Mouse (Mus musculus) gastrocnemius, adult 8-10 months (tissue): ENCODE results near the gene Fyn. TPM values are rescaled to one million over a fixed set of nuclear protein-coding genes. Genes with fewer than 3 reads are reported as not detected.

Experiments used
- DNase-seq, 2 experiments: peaks; one replicate each; pipeline ENCODE4 v3.0.0; 2022; ENCODE audit warnings: low spot score in 2 of 2
- total RNA-seq, 4 experiments: library from RNA; stranded (reverse); gene quantifications; 2 replicates each; pipeline ENCODE4 v1.2.4; 2022

Gene Fyn
- total RNA-seq, 4 experiments from 2014 or later = 2.8 to 7.3 (median 5.7) TPM

DNA sequence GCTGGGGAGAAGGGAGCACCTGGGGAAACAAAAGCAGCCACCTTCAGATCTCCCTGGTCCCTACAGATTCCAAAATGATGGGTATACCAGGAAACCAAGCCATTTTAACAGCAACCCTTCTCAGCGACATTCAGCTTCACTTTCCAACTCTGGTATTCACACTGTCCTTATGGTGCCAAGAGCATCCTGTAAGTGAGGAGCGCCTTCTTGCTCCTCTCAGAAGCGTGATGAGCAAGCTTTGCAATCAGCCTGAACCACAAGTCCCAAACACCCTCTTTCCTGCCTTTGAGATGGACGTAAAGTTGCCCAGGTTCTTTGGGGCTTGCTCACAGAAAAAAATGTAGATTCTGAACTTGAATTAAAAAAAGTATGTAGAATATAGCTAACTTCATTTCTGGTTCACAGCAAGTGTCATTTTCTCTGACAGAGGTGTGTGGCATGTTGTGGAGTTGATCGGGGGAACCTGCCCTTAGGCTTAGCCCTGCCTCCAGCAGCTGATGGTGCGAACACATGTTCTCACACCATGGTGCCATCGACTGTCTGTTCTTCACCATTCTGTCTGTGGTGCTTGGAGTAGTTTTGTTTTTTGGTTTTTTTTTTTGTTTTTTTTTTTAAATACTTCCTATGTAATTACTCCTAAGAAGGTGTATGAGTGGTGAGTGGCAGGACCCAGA is 102.5 kb downstream of the Fyn start:
- no peak for DNase-seq

DNA sequence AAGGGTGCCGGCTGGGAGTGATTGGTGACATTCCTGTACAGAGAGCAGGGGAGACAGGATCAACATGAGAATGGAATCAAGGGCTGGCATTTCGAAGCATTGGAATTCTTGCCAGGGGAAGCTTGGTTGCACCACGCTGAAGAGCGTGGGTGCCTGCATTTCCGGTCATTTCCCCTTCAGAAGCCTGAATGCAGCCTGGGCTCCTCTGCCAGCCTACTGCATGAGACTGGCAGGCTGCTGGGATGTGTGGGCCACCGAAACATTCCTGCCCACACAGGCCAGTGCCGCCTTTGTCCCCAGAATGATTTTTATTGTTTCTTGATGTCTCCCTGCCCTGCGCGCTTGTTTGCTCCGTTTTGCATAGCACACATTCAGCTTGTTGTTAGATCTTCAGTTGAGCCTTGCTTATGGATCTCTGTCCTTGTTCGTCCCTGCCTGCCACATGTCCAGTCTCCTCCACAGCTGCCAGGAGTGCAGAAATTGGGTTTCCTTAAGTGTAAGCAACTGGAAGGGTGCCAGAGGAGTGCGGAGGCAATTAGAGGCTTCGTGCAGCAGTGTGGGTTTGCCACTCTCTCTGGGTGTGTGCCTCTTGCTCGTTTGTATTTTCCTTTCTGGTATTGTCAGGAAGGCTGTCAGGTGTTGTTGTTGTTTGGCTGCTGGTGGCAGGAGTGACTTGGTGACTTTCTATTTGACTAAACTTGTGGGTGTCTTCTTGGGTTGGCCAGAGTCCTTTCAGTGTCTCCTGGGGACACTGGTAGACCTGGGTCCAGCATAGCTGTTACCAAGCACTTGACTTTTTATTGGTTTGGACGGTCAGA is 103.3 kb downstream of the Fyn start:
- DNase-seq = peak; percentile 27

GRCm38 (mm10) chr10:39472923-39473322 is 104.3 kb downstream of the Fyn start:
- DNase-seq = no peak

DNA sequence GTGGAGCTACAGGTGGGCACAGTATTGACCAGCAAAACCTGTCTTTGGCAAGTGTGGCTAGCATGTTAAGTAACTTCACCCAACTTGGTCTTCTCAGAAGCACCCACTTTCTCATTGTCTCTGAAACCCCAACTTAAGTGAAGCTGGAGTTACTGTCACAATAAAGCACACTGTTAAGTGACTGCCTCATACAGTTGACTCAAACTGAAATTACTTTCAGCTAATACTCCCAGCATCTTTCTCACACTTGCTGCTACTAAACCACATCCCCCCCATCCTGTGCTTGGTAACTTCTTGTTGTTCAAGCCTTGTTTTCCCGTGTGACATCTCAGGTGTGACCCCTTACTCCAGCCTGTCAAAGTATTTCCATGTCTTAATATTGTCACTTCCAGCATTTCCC is 110.7 kb downstream of the Fyn start:
- DNase-seq = no peak

- DNase-seq = no peak
Measured at GRCm38 (mm10) chr10:39484382-39484826, 115.7 kb downstream of the Fyn start.

DNA sequence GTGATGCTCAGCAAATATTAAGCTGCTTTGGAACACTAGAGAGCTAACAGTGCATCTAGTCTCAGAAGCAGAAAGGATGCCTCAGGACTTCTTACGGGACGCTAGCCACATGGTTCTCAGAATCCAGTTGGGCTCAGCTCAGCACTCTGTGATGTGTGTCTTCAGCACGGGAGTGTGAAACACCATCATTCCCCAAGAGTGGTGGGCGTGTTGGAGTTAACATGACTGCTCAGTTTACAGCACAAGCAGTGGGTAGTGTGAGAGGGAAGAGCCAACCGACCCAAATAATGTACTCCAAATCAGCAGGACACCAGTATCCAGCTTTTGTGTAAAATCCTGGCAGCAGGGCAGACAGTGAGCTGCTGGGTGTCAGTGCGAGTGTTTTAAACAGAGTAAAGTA is 116.2 kb downstream of the Fyn start:
- no peak for DNase-seq

GRCm38 (mm10) chr10:39485939-39486338 is 117.3 kb downstream of the Fyn start:
- no peak for DNase-seq

- no peak for DNase-seq
Measured at GRCm38 (mm10) chr10:39486501-39487450, 118.1 kb downstream of the Fyn start.

GRCm38 (mm10) chr10:39487740-39488415 is 119.2 kb downstream of the Fyn start:
- no peak for DNase-seq

- no peak for DNase-seq
Measured at GRCm38 (mm10) chr10:39488542-39488941, 119.9 kb downstream of the Fyn start.

- DNase-seq = no peak
Measured at GRCm38 (mm10) chr10:39488956-39489355, 120.3 kb downstream of the Fyn start.

DNA sequence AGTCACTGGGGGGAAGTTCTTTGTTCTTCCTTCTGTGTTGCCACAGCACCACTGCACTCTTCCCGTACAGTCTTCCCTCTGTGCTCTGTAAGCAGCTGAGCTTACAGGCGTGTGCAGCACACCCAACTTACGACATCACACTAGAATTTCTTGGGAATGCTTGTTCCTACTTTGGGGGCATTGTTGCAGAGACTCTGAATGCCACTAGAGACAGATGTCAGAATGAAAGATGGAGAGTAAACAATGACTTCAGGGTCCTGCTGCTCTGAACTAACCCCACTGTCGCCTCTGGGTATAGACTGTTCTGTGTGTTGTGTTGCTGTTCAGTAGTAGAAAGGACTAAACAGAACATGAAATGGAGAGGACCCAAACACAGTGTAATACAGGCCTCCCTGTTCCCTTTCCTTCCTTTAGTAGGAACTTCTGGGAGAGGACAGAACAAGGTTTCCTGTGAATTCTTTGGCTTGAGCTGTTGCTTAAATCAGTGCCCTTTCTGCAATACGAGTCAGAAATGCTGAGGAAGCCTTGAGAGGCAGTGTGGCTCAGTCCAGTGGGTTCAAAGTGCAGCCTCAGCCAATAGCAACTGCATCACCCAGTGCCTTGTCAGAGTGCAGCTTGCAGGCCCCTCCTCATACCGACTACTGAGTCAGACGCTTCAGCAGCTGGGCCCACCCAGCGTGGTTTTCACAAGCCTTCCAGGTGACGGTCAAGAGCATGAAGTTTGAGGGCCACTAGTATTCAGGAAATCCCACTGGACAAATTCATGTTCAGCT is 121.9 kb downstream of the Fyn start:
- no peak for DNase-seq

- no peak for DNase-seq
Measured at GRCm38 (mm10) chr10:39492146-39492545, 123.5 kb downstream of the Fyn start.

- DNase-seq = no peak
Measured at GRCm38 (mm10) chr10:39493007-39493406, 124.4 kb downstream of the Fyn start.

DNA sequence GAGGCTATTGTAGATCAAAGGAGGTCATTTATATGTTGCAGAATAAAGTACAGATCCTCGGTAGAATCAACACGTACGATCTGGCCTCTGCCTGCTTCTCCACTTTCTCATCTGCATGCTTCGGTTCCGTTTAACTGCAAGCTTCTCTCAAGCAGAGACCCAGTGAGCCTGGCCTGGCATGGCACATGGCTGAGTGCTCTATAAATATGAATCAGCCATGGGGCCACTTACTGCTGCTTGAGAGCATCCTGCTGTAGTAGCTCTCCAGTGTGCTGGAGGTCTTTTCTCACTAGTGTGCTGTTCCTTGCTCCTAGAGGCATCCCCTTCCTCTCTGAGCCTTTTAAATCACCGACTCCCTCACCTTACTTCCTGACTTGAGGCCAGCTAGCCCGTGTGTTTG is 130.0 kb downstream of the Fyn start:
- DNase-seq = no peak

DNA sequence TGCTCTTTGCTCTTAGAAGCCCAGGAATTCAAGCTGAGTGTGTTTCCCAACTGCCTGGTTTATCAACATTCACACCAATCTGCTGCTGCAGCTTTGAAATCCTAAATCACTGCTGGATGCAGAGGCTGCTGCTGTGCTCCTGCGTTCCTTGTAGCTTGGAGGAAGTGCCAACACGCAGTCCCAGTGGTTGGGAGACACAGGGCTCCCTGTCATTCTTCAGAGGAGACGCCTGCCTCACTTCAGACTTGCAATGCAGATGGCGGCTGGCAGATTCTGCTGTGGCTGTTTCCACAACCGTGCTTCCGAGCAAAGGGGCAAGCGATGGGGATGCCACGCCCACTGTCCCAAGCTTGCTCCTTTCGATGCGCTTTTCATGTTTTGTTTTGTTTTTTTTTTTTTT is 132.9 kb downstream of the Fyn start:
- DNase-seq = no peak

GRCm38 (mm10) chr10:39501977-39502706 is 133.5 kb downstream of the Fyn start:
- DNase-seq = peak in 1 of 2 experiments; percentile 49

GRCm38 (mm10) chr10:39503331-39503730 is 134.7 kb downstream of the Fyn start:
- DNase-seq = no peak

DNA sequence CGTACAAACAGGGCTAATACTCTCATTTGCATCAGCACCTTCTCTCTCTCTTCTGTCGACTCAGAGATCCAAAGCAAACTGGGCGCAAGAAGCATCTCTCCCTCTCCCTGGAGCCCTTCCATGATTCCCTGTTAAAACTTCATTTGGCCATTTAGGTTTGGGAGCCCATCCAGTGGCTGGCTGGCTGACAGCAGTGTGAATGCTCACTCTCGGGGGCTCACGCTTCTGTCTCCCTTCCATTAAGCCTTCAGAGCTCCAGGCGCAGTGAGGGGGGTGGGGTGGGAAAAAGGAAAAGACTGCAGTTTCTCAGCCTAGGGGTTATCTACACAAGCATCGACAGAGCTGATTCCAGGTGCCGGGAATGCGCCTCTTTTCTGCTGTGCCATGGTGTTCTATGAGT is 136.4 kb downstream of the Fyn start:
- DNase-seq = no peak

DNA sequence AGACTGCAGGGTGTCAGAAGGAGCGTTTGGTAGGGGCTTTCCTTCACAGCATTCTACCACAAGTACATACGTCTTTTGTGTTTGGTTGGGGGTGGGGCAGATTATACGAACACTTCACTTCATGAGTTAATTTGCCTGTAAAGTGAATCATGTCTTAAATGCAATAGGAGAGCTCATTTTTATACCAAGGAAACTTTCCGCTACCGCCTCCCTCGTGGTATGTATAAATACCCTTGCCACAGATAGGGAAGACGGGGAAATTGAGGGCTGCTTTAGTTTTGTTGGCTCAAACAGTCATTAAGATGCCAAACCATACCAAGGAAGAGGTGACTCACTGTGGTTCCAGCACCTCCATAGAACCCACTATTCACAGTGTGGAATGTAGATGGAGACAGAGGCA is 137.0 kb downstream of the Fyn start:
- no peak for DNase-seq
